Mouse (Mus musculus) A20 (cell line): ENCODE data around the gene Spp2.
"Not testable (repeated sequence)": the region's sequence is repeated elsewhere in the genome, so short reads cannot be mapped to it uniquely, and the experiment has no call there.

Source experiments
- DNase-seq: peaks from one replicate; pipeline ENCODE4 v3.0.0-alpha.2; 2011; ENCODE audit warnings: low read depth, low spot score

Gene Spp2

GRCm38 (mm10) chr1:88433096-88433883 lies 26.5 kb downstream of the Spp2 start:
- no peak for DNase-seq

GRCm38 (mm10) chr1:88434057-88434456 lies 27.3 kb downstream of the Spp2 start:
- DNase-seq = no peak

GRCm38 (mm10) chr1:88437206-88438126 lies 30.7 kb downstream of the Spp2 start:
- DNase-seq = no peak

- no peak for DNase-seq
These were observed 36.6 kb downstream of the Spp2 start for GRCm38 (mm10) chr1:88443383-88443782.

- no peak for DNase-seq
These were observed 38.6 kb downstream of the Spp2 start for GRCm38 (mm10) chr1:88445400-88445799.

GRCm38 (mm10) chr1:88446270-88447030 lies 39.7 kb downstream of the Spp2 start:
- no peak for DNase-seq

- DNase-seq = no peak
These were observed 40.7 kb downstream of the Spp2 start for GRCm38 (mm10) chr1:88447483-88447882.

GRCm38 (mm10) chr1:88448094-88448493 lies 41.3 kb downstream of the Spp2 start:
- DNase-seq = not testable (repeated sequence)

DNA sequence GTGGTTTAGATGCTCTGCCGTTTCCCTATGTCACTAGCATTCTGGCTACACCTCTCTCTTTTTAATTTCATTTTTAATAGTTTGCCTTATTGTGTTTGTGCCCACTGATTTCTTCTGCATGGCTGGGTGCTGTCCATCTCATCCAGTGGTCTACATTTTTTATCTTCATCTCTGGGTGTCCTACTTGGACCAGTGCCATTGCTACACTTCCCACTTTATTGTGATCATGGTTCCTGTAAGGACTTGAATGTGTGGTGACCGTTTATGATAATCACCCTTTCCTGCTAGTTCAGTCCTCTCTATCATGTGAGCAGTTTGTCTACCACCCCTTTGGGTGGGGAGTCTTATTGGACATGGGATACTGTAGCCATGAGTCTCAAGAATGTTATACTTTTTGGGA lies 43.0 kb downstream of the Spp2 start:
- DNase-seq = no peak

GRCm38 (mm10) chr1:88450668-88451067 lies 43.9 kb downstream of the Spp2 start:
- DNase-seq = no peak

GRCm38 (mm10) chr1:88452198-88452597 lies 45.4 kb downstream of the Spp2 start:
- no peak for DNase-seq

GRCm38 (mm10) chr1:88454703-88455102 lies 47.9 kb downstream of the Spp2 start:
- DNase-seq = no peak

DNA sequence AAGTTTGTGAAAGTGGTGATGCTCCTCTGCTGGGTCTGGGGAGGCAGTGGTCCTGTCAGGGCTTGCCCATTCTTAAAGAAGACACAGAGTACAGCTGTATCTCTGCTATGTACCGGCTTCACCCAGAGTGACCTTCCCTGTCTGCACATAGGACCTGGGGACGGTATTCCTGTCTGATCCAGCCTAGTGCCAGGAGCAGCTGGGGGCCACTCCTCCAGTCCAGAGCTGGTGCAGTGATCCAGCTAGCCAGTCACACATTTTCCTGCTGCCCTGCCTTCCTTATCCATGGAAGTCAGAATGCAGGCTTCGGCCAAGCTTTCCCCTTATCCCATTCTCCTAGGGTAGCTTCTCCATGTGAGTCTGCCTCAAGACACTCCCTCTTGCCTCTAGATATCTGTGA lies 49.0 kb downstream of the Spp2 start:
- no peak for DNase-seq

GRCm38 (mm10) chr1:88456451-88457072 lies 49.8 kb downstream of the Spp2 start:
- DNase-seq = no peak

GRCm38 (mm10) chr1:88459196-88459595 lies 52.4 kb downstream of the Spp2 start:
- no peak for DNase-seq

DNA sequence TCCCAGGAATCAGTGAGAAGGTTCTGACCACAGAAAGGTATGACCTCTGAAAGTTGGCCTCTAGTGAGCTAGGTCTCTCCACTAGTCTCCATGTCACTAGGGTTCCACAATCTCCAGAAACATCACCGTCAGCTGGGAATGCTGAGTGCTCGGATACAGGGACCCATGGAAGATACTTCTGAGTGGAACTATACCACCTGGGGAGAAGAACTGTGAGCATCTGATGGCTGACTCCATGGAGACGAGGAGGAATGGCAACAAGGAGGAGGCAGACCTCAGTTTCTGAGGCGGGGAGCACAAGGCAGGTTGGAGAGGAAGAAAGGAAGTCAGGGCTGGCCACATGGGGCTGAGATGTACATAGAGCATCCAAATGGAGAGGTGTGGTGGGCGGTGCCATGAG lies 52.9 kb downstream of the Spp2 start:
- DNase-seq = no peak

- DNase-seq = no peak
These were observed 54.3 kb downstream of the Spp2 start for GRCm38 (mm10) chr1:88461096-88461495.

DNA sequence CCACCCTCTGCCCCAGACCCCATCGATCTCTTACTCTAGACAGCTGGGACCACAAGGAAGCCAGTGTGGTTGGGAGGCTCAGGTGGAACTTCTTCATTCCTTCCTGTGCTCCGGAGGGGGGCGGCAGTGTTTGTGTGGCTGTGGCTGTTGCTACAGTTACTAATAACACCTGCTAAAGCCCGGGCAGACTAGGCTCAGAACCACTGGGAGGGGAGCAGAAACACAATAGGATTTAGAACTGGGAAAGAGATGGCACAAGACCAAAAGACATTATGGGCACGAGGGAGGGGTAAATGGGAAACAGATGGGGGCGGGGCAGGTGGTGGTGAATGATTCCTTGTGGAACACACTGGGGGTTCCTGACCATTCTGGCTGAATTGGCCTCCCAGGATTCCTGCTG lies 55.7 kb downstream of the Spp2 start:
- no peak for DNase-seq

DNA sequence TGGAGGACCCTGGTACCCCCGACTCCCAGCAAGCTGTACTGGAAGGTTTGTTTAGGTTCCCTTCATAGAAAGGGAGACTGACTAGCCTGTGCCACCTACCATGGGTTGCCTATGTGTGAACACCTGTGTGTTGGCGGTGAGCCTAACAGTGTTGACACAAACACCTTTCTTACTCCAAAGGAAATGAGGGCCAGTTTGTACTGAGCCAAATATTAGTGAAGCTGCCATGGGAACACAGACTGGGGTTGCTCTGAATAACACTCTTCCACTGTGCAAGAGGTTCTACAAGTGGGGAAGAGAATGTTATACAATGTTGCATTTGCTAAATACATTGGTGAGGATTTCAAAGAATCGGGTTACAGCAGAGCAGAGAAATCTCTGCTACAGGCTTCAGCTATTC lies 56.5 kb downstream of the Spp2 start:
- no peak for DNase-seq

DNA sequence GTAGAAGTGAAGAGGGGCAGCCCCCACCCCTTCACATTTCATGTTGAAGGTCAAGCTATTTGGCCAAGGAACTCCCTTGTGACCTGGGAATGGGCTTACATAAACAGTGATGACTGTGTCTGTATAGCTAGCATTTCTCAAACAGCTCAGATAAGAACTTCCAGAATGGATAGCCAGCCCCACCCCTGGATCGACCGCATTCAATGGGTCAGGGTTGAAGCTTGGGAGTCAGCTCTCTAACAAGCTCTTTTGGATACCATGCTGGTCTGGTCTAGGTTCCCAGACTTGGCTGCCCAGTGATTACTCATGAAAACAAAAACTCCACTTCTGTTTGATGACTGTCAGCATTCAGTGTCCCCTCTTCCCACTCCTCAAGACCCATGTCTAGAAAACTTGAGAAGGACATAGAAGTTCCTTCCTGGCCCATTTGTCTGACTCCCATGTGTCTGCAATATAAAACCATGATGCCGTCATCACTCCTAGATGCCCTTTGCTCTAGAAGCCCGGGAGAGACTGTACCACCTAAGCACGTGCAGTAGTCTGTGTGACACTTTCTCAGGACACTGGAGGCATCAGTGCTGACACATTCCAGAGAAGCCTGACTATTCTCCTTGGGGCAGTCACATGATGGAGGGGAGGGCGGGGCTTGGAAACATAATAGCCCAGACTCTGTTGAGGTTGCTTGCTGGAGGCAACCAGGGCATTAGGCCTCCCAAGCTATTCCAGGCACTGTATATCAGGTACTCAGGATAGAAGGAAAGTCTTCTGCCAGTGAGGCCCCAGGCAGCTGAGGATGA lies 57.5 kb downstream of the Spp2 start:
- no peak for DNase-seq

DNA sequence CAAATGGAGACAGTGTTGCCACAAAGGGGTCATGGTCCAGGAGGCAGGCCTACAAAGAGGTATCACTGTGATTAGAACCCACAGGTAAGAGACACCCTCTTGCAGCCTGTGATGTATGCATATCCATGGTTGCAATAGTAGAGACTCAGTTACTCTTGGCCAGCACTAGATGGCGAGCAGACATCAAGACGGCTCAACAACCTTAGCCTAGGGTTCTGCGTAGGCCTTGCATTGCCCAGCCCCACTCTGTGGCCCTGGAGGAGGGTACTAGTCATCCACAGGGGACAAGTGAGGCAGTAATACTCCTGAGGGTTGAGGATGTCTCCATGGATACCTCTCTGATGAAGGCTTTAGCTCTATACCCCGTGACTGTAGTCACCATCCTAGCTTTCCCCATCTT lies 59.0 kb downstream of the Spp2 start:
- no peak for DNase-seq
